Mouse (Mus musculus) T-helper 2 cell (primary cell): Measurements from ENCODE around the gene Prpf40a.

Source experiments
- in situ Hi-C: fragments of 300-600 bp; cut with MboI, MseI; formaldehyde crosslinking; loops from one replicate; pipeline ENCODE4 v1.15.1; 2025; ENCODE audit warnings: high pct_unique_total_duplicates

Prpf40a gene

DNA sequence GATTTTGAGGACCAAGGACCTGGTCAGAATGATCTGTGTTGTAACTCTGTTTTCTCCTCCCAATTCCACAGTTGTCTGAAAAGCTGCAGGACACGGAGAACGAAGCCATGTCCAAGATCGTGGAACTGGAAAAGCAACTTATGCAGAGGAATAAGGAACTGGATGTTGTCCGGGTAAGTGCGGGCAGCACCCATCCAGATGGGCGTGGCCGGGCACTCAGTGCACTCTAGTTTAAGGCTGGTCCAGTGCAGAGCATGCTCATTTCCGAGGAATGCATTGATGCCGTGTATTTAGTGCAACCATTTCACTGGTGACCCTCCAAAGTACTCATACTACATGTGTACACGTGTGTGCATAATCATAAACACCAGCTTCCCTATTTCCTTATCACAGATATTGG lies 85.7 kb downstream of the Prpf40a start:
- in situ Hi-C loops, result no loop called here

GRCm38 (mm10) chr2:53102901-53103300 lies 88.2 kb downstream of the Prpf40a start:
- in situ Hi-C loops, result no loop called here

- in situ Hi-C loops, result no loop called here
Observed at GRCm38 (mm10) chr2:53101885-53102740, 89.0 kb downstream of the Prpf40a start.

- in situ Hi-C loops, result no loop called here
Observed at GRCm38 (mm10) chr2:53100093-53100492, 91.0 kb downstream of the Prpf40a start.

GRCm38 (mm10) chr2:53095489-53095888 lies 95.6 kb downstream of the Prpf40a start:
- in situ Hi-C loops, result loop anchor here (10.0 kb wide), 1 partner anchor 341 kb away; no protein-coding TSS in a partner anchor

- in situ Hi-C loops, result loop anchor here (10.0 kb wide), 1 partner anchor 340 kb away; no protein-coding TSS in a partner anchor
Observed at GRCm38 (mm10) chr2:53095031-53095430, 96.1 kb downstream of the Prpf40a start.

GRCm38 (mm10) chr2:53088744-53089143 lies 102.3 kb downstream of the Prpf40a start:
- in situ Hi-C loops, result no loop called here

- in situ Hi-C loops, result no loop called here
Observed at GRCm38 (mm10) chr2:53085617-53086202, 105.4 kb downstream of the Prpf40a start.
